ENCODE assay signal across 9 mouse cellular contexts in genomic region chr8:119440952-119441270, GRCm38 (mm10). TPM values are rescaled to one million over a fixed set of nuclear protein-coding genes. Genes with fewer than 3 reads are reported as not detected.
DNase-seq lines count a peak whose midpoint lies in the region; ATAC-seq and TF ChIP-seq lines count a peak whose summit lies in the region.
"Had no signal": no experiment of that assay in that cellular context is flagged by ENCODE, and none has a peak within 500 bp of the region (broad histone marks: within the 10 kb centered on the region; RNA-seq: fewer than 3 reads in every experiment).

No protein-coding gene starts in this region.

- no peaks in the 10 kb centered on the region for H3K27me3 ChIP-seq in kidney, adult 2 months (replicated peaks; ENCODE audit: control insufficient read depth, insufficient read depth, low read length)
- H3K27me3 ChIP-seq in limb, embryonic 14.5 days (ENCODE audit: control insufficient read depth, insufficient read depth, low read length), result no peaks in the 10 kb centered on the region
- H3K27me3 ChIP-seq: hindbrain, embryonic 15.5 days had no signal

- 0 out of 2 replicates have a peak overlapping the region, but pooled peaks have one; percentile 19 for H3K4me2 ChIP-seq in limb, embryonic 14.5 days (replicated peaks; ENCODE audit: low read depth, low read length, severe bottlenecking)

- H3K9ac ChIP-seq in limb, embryonic 14.5 days (ENCODE audit: low read depth, low read length, severe bottlenecking), result no peak overlapping the region
- H3K9ac ChIP-seq: hindbrain, embryonic 15.5 days had no signal

- DNase-seq in kidney, adult 2 months, result no peak
- no peak for DNase-seq in kidney, postnatal 14 days
- no peak for DNase-seq in limb, embryonic 14.5 days (ENCODE audit: low spot score)
- DNase-seq in urinary bladder, postnatal 14 days (ENCODE audit: low spot score), result no peak
- DNase-seq in thymus, postnatal 14 days, result no peak
- DNase-seq: thymus, adult 18-20 months had no signal

- TF ChIP-seq CTCF in kidney, adult 2 months (conservative IDR thresholded peaks at IDR 0.05; ENCODE audit: insufficient read depth, insufficient read length, low read depth, low read length), result no peak

- peaks cover 16% of the 10 kb centered on the region for H3K4me1 ChIP-seq in kidney, adult 2 months (ENCODE audit: control insufficient read depth, insufficient read depth, low read length)
- H3K4me1 ChIP-seq in limb, embryonic 14.5 days (ENCODE audit: control insufficient read depth, insufficient read depth, low read length), result peaks cover 7% of the 10 kb centered on the region; the same call in 1 of the 2 replicates

- H3K9me3 ChIP-seq in limb, embryonic 14.5 days (ENCODE audit: control insufficient read depth, low read length), result no peaks in the 10 kb centered on the region
- H3K9me3 ChIP-seq: hindbrain, embryonic 15.5 days had no signal

- H3K27ac ChIP-seq in kidney, adult 2 months (ENCODE audit: insufficient read depth, low read depth, low read length), result peak overlapping the region; percentile 83
- no peak overlapping the region for H3K27ac ChIP-seq in limb, embryonic 14.5 days (replicated peaks; ENCODE audit: low read depth, low read length)
- H3K27ac ChIP-seq: hindbrain, embryonic 15.5 days had no signal

- peaks cover 1% of the 10 kb centered on the region for H3K36me3 ChIP-seq in kidney, adult 2 months (ENCODE audit: control insufficient read depth, insufficient read depth, low read length)
- no peaks in the 10 kb centered on the region for H3K36me3 ChIP-seq in limb, embryonic 14.5 days (ENCODE audit: control insufficient read depth, insufficient read depth, low read length)
- H3K36me3 ChIP-seq: hindbrain, embryonic 15.5 days had no signal

- no peak for TF ChIP-seq POLR2A in kidney, adult 2 months (IDR thresholded peaks at IDR 0.05; ENCODE audit: low read depth, low read length)
- TF ChIP-seq POLR2A in limb, embryonic 14.5 days (IDR thresholded peaks at IDR 0.05; ENCODE audit: borderline replicate concordance, extremely low read depth, insufficient read depth, insufficient read length), result no peak

- peak; percentile 82 for ATAC-seq in CD4-positive, CD25-positive, alpha-beta regulatory T cell, adult 4 months
- peak; percentile 9 for ATAC-seq in common myeloid progenitor, adult 5-6 weeks (replicated peaks; ENCODE audit: low read depth, poor library complexity, severe bottlenecking)
- 0 out of 2 replicates have a peak, but pooled peaks have one; percentile 9 for ATAC-seq in limb, embryonic 14.5 days (ENCODE audit: low FRiP score, low read depth)

- WGBS in kidney, adult 2 months, result 30% methylated on average over 1 of the region's 1 CpGs
- WGBS in limb, embryonic 14.5 days, result 33% methylated on average over 1 of the region's 1 CpGs

- no peak overlapping the region for H3K4me3 ChIP-seq in kidney, adult 2 months (ENCODE audit: insufficient read depth, low read depth, low read length)
- no peak overlapping the region for H3K4me3 ChIP-seq in limb, embryonic 14.5 days (replicated peaks; ENCODE audit: low read length)
- H3K4me3 ChIP-seq: hindbrain, embryonic 15.5 days had no signal

RNA-seq across cellular contexts. Expression of gene Necab2, which starts 5.6 kb away (rescaled TPM):
- 0.07 and 0.11 TPM in 2 replicates for polyA plus RNA-seq in kidney, adult 2 months (2012; rRNA removed)
- not detected for polyA plus RNA-seq in CD4-positive, CD25-positive, alpha-beta regulatory T cell, adult 4 months (2017; shearing (Covaris generic))
- not detected in 2 replicates for total RNA-seq in common myeloid progenitor, adult 5-6 weeks (2017)
- polyA plus RNA-seq in limb, embryonic 14.5 days (2012; rRNA removed), result 7.8 and 9.5 TPM in 2 replicates
- polyA plus RNA-seq in limb, embryonic 14.5 days (2014; fragmentation: Nextera tagmentation; extraction: Ambion mirVana), result 2.2 and 2.6 TPM in 2 replicates

RNA-seq across cellular contexts. Expression of gene Osgin1, which starts 7.0 kb away (rescaled TPM):
- polyA plus RNA-seq in kidney, adult 2 months (2012; rRNA removed), result 115 and 194 TPM in 2 replicates
- polyA plus RNA-seq in CD4-positive, CD25-positive, alpha-beta regulatory T cell, adult 4 months (2017; shearing (Covaris generic)), result 10 to 100 TPM; 16.7 to 26.0 TPM
- total RNA-seq in common myeloid progenitor, adult 5-6 weeks (2017), result not detected in 2 replicates
- 2.1 and 2.7 TPM in 2 replicates for polyA plus RNA-seq in limb, embryonic 14.5 days (2012; rRNA removed)
- polyA plus RNA-seq in limb, embryonic 14.5 days (2014; fragmentation: Nextera tagmentation; extraction: Ambion mirVana), result 1.2 and 2.2 TPM in 2 replicates

RNA-seq across cellular contexts. Expression of gene Mlycd, which starts 46.2 kb away (rescaled TPM):
- 48.2 and 55.6 TPM in 2 replicates for polyA plus RNA-seq in kidney, adult 2 months (2012; rRNA removed)
- 1 to 10 TPM; 4.5 to 5.6 TPM for polyA plus RNA-seq in CD4-positive, CD25-positive, alpha-beta regulatory T cell, adult 4 months (2017; shearing (Covaris generic))
- 8.1 and 12.0 TPM in 2 replicates for total RNA-seq in common myeloid progenitor, adult 5-6 weeks (2017)
- polyA plus RNA-seq in limb, embryonic 14.5 days (2012; rRNA removed), result 13.6 and 14.8 TPM in 2 replicates
- 17.0 and 19.1 TPM in 2 replicates for polyA plus RNA-seq in limb, embryonic 14.5 days (2014; fragmentation: Nextera tagmentation; extraction: Ambion mirVana)

Comparison
In these comparisons a context has a peak if more than half of its experiments do, and no peak if none do; other contexts are left out.
1. ATAC-seq: peak in every context shown above with its lines; median percentile 82 in CD4-positive, CD25-positive, alpha-beta regulatory T cell, adult 4 months; 9 in common myeloid progenitor, adult 5-6 weeks; 9 in limb, embryonic 14.5 days.
2. RNA of gene Osgin1, which starts 7.0 kb away (polyA plus RNA-seq): 115 to 194 TPM in kidney, adult 2 months and 16.7 to 26.0 TPM in CD4-positive, CD25-positive, alpha-beta regulatory T cell, adult 4 months; 1.2 to 2.7 TPM in limb, embryonic 14.5 days; every median in the first group is over 4 times any median in the second.